ENCODE assay signal across 8 mouse cellular contexts in the genomic region with DNA sequence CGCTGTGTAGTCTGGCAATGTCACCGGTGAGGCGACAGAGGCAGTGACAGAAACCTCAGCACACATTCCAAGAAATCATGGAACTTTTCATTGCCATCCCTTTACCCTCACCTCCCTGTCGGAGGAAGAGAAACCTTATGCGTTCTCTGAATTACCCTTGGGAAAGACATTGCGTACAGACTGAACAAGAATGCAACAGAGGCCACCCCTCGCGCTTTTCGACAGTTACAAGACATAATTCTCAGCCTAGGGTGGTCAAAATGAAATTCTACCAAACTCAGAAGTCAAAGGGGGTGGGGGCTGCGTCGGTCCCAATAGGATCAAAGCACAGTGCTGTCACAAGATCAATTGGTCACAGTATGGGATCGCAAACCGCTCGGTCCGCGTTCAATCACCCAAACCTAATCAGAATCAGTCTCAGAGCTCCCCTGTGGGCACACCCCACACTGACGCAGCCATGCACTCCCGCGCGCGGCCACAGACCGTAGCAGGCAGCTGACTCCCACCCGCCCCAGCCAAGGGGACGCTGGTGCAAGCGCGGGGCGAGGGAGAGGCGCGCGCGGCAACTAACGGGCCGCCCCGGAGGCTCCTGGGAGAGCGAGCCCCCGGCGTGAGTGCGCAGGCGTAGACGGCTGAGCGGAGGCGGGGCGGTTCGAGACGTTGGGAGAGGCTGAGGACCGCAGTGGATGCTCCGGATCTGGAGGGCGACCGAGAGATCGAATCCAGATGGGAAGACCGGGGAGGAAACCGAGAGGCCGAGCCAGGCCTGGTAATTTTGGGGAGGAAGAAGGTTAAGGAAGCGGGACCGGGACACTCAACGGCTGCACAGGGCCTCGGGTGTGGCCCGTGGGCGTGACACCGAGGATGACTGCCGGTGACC. TPM values are rescaled to one million over a fixed set of nuclear protein-coding genes. Genes with fewer than 3 reads are reported as not detected.
DNase-seq lines count a peak whose midpoint lies in the region; ATAC-seq and TF ChIP-seq lines count a peak whose summit lies in the region.

Zfp382 (plus strand) TSS at position 635 of the 880 bp plus-strand sequence.

- TF ChIP-seq CTCF in brain, embryonic 14.5 days (IDR thresholded peaks at IDR 0.05; ENCODE audit: borderline replicate concordance, extremely low read depth, insufficient read depth, insufficient read length), result no peak

- H3K27ac ChIP-seq in heart, embryonic 11.5 days (ENCODE audit: low read depth, low read length), result peak within 1 kb of the TSS; percentile 73
- peak within 1 kb of the TSS; percentile 63 for H3K27ac ChIP-seq in kidney, embryonic 16.5 days (ENCODE audit: low read length)

- H3K9me3 ChIP-seq in heart, embryonic 11.5 days (replicated peaks; ENCODE audit: control insufficient read depth, low read length), result no peaks in the 10 kb centered on the region
- H3K9me3 ChIP-seq in kidney, embryonic 16.5 days (ENCODE audit: low read length), result peaks cover under 1% of the 10 kb centered on the region

- H3K4me1 ChIP-seq in heart, embryonic 11.5 days (ENCODE audit: control insufficient read depth, insufficient read depth, low read length), result no peaks in the 10 kb centered on the region
- peaks cover 12% of the 10 kb centered on the region for H3K4me1 ChIP-seq in kidney, embryonic 16.5 days (ENCODE audit: insufficient read depth, low read length)

- H3K9ac ChIP-seq in heart, embryonic 11.5 days (ENCODE audit: low read depth, low read length), result peak within 1 kb of the TSS; percentile 82
- H3K9ac ChIP-seq in kidney, embryonic 16.5 days (replicated peaks; ENCODE audit: low read length), result peak within 1 kb of the TSS; percentile 75

- H3K27me3 ChIP-seq in heart, embryonic 11.5 days (ENCODE audit: control insufficient read depth, insufficient read depth, low read length), result no peaks in the 10 kb centered on the region
- no peaks in the 10 kb centered on the region for H3K27me3 ChIP-seq in kidney, embryonic 16.5 days (ENCODE audit: insufficient read depth, low read length)

- H3K4me3 ChIP-seq in heart, embryonic 11.5 days (ENCODE audit: low read depth, low read length), result peak within 1 kb of the TSS; percentile 78
- peak within 1 kb of the TSS; percentile 71 for H3K4me3 ChIP-seq in kidney, embryonic 16.5 days (ENCODE audit: low read length)

- peak; percentile 92 for ATAC-seq in erythroblast, adult 5-6 weeks (replicated peaks; ENCODE audit: low FRiP score, poor library complexity, severe bottlenecking)
- ATAC-seq in heart, embryonic 11.5 days (replicated peaks; ENCODE audit: insufficient number of reproducible peaks, low FRiP score, low TSS enrichment), result peak; percentile 94
- ATAC-seq in kidney, embryonic 16.5 days (ENCODE audit: low FRiP score, low TSS enrichment), result peak; percentile 97

- TF ChIP-seq POLR2A in brain, embryonic 14.5 days (IDR thresholded peaks at IDR 0.05; ENCODE audit: borderline replicate concordance, extremely low read depth, insufficient read depth, insufficient read length, poor library complexity, severe bottlenecking), result peak; percentile 86

- WGBS in heart, embryonic 11.5 days (ENCODE audit: insufficient replicate concordance), result under 1% methylated on average over 61 of the region's 61 CpGs
- under 1% methylated on average over 61 of the region's 61 CpGs for WGBS in kidney, embryonic 16.5 days

- peak within 1 kb of the TSS; percentile 81 for H3K4me2 ChIP-seq in heart, embryonic 11.5 days
- peak within 1 kb of the TSS; percentile 93 for H3K4me2 ChIP-seq in kidney, embryonic 16.5 days (replicated peaks; ENCODE audit: low read depth, low read length)

- DNase-seq in CD4-positive helper T cell, adult 2 months (ENCODE audit: low read depth, low spot score), result peak; percentile 91
- peak; percentile 96 for DNase-seq in brain, embryonic 14.5 days (ENCODE audit: low read depth)
- peak; percentile 90 for DNase-seq in liver
- DNase-seq in monocyte, adult 2 months (ENCODE audit: low read depth in 1 of 2, low spot score in 2 of 2), result peak; percentile 55 to 70
- DNase-seq in spleen, postnatal 14 days (ENCODE audit: low spot score in 2 of 2), result peak; percentile 77

- H3K36me3 ChIP-seq in heart, embryonic 11.5 days (ENCODE audit: control insufficient read depth, insufficient read depth, low read length), result no peaks in the 10 kb centered on the region; the same call in 1 of the 2 replicates
- 0 out of 2 replicates have a peak, but pooled peaks cover 4% of the 10 kb centered on the region for H3K36me3 ChIP-seq in kidney, embryonic 16.5 days (ENCODE audit: insufficient read depth, low read length)

RNA-seq across cellular contexts. Expression of gene Zfp382, which starts in this region (rescaled TPM):
- 9.2 and 9.5 TPM in 2 replicates for polyA plus RNA-seq in brain, embryonic 14.5 days (2012; rRNA removed)
- total RNA-seq in erythroblast, adult 5-6 weeks (2015; ENCODE audit: low replicate concordance), result 0.63 and 1.2 TPM in 2 replicates
- total RNA-seq in erythroblast, adult 5-6 weeks (2017; ENCODE audit: low replicate concordance), result 1.3 and 3.3 TPM in 2 replicates
- polyA plus RNA-seq in heart, embryonic 11.5 days (2014; fragmentation: Nextera tagmentation; extraction: Ambion mirVana), result 5.3 and 5.8 TPM in 2 replicates
- polyA plus RNA-seq in kidney, embryonic 16.5 days (2015; fragmentation: Nextera tagmentation; extraction: Ambion mirVana), result 11.7 and 12.0 TPM in 2 replicates

Comparison
In these comparisons a context has a peak if more than half of its experiments do, and no peak if none do; other contexts are left out.
1. Peak in every context shown above with its lines: DNase-seq, ATAC-seq, H3K4me3 ChIP-seq and H3K27ac ChIP-seq.